Mouse (Mus musculus) monocyte, adult 5-6 weeks (primary cell): Measurements from ENCODE around the gene Tex2. TPM values are rescaled to one million over a fixed set of nuclear protein-coding genes. Genes with fewer than 3 reads are reported as not detected.
"Not testable (repeated sequence)": the region's sequence is repeated elsewhere in the genome, so short reads cannot be mapped to it uniquely, and the experiment has no call there.

ENCODE experiments used
- ATAC-seq: fragments of 153-309, 156-312 bp; replicated peaks from 2 replicates; pipeline ENCODE4 v1.8.0; 2017; ENCODE audit warnings: mild to moderate bottlenecking; ENCODE audit not compliant: low TSS enrichment, insufficient number of reproducible peaks, severe bottlenecking, poor library complexity, low FRiP score
- total RNA-seq: library from RNA; stranded (forward); fragments of 200-1000, 200-491, 200-594 nt; gene quantifications from 3 replicates; pipeline ENCODE4 v1.2.3, GENCODE M21; 2017

The Tex2 gene
- 15.4 to 24.3 TPM (median 17.8 TPM) in 3 replicates for total RNA-seq

- ATAC-seq = peak; percentile 85
Observed at GRCm38 (mm10) chr11:106612961-106613637, at the start of gene Tex2. Gene Tex2 (minus strand): TSS chr11:106613423.

DNA sequence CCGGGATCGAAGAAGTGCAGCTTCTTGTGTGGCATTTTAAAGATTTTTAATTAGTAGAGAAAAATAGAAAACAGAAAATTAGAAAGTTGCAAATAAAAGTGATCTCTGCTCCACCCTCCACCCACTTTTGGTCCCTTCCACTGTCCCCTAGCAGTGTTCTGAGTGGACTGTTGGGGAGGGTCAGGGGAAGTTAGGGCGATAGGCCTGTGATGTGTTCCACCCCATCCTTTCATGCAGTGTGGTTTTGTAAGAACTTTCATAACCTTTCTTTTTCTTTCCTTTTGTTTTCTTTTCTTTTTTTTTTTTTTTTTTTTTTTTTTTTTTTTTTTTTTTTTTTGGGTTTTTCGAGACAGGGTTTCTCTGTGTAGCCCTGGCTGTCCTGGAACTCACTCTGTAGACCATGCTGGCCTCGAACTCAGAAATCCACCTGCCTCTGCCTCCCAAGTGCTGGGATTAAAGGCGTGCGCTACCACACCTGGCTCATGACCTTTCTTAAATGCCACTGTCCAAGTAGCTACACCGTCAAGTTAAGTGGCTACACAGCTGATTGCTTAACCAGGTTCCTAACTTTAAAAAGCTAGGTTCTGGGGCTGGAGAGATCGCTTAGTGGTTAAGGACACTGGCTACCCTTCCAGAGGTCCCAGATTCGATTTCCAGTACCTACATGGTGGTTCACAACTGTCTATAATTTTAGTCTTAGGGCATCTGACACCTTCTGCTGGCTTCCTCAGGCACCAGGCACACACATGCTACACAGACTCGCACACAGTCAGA is 49.6 kb upstream of the Tex2 start:
- ATAC-seq = no peak

DNA sequence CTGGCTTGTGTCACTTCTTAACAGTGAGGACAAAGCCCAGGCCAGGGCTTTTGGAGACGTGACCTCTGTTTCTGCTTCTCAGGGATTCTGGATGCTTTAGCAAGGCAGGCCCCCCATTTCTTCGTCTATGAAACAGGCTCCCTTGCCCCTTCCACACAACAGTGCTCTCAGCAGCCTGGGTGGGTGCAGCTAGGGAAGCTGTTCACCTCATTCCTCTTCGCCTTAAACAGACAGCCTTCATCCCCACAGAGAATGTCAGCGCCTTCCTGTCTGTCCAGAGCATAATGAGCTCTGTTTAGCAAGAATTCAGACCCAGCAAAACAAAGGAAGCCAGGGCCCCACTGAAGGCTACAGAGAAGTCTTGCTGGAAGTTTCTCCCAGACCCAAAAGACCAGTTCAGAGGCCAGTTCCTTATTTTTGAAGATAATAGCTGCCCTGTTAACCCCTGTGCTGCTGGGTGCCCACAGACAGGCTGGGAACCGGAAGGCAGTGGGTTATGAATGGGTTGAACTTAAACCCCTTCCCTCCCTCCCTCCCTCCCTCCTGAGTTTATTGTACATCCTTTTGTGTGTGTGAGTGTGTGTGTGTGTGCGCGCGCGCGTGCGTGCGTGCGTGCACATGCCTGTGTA is 47.3 kb upstream of the Tex2 start:
- peak; percentile 66 for ATAC-seq

- ATAC-seq = no peak
Observed at GRCm38 (mm10) chr11:106659598-106660295, 46.5 kb upstream of the Tex2 start.

GRCm38 (mm10) chr11:106658051-106658880 is 45.0 kb upstream of the Tex2 start:
- no peak for ATAC-seq

GRCm38 (mm10) chr11:106656896-106657498 is 43.8 kb upstream of the Tex2 start:
- not testable (repeated sequence) for ATAC-seq

DNA sequence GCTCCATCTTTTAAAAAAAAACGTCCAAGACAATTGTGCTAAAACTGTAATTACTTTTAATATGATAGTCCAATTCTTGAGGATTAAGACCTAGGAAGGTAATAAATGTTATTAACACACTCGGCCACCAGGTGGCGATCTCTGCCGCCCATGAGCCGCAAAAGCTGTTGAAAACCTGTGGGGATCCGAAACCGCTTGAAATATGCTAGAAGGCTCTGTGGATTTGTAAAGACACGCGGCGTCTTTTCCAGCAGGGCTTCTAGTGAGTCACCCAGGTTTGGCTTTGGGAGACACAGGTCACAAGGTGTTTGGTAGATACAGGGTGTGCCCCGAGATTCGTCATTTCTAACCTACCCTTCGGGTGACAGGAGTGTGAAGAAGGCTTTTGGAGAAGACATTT is 35.1 kb upstream of the Tex2 start:
- peak; percentile 89 for ATAC-seq

DNA sequence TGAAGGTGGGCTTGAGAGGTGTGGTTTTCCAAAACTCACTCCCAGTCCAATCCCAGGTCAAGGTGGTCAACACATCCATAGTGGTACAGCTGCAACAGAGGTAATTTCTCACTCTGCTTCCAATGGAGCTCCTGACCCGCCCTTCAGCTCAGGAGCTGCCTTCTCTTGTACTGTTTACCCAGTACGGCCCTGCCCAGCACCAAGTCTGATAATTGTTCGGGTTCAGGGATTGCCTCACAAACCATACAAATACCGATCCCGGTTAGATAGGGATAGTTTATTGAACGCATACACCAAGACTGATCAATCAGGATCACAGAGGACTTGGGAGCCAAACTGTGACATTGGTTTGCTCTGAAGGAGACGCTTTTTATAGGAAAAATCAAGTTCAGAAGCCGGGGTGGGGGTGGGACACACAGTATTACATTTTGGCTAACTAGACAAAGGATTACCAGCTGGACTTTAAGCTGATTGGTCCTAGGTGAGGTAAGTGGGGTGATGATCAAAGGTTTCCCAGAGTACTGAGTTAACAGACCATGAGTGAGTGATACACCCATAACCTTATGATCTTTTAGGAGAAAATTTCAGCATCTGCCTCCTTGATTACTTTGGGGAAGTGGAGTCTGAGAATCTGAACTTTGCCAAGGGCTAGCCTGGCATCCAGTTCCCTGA is 29.9 kb upstream of the Tex2 start:
- no peak for ATAC-seq

GRCm38 (mm10) chr11:106641580-106641979 is 28.4 kb upstream of the Tex2 start:
- ATAC-seq = no peak

DNA sequence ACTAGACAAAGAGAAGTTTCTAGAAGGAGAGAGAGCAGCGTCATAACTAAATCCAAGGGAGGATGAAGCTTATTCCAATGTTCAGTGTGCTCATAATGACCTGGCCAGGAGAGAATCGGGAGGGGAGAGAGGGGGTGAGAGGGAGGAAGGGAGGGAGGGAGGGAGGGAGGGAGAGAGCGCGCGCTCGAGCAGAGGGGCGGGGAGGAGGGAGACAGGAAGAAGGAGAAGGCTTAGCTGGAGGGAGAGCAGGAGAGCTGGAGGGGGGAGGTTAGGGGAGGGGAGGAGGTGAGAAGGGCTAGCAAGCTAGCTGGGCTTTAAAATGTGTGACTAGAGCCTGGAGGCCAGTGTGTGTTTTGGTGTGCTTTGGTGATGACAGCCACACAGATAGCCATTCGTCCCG is 26.8 kb upstream of the Tex2 start:
- no peak for ATAC-seq

GRCm38 (mm10) chr11:106639356-106639692 is 26.1 kb upstream of the Tex2 start:
- no peak for ATAC-seq

GRCm38 (mm10) chr11:106638551-106639355 is 25.5 kb upstream of the Tex2 start:
- no peak for ATAC-seq

DNA sequence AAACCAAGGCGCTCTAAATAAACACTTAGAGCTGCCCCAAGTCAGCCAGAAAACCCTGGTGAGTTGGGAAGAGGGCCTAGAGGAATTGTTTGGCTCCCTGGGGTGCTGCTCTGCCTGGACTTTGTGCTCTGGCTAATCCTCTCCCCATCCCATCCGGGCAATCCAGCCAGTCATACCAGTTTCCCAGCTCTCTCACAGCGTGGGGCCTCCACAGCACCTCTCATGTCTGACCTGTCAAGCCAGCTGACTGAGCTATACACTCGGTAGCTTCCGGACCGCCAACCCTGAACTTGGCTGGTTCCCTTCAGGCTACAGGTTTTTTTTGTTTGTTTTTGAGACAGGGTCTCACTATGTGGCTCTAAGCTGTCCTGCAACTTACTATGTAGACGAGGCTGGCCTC is 24.5 kb upstream of the Tex2 start:
- ATAC-seq = no peak

GRCm38 (mm10) chr11:106635946-106636345 is 22.7 kb upstream of the Tex2 start:
- no peak for ATAC-seq

- not testable (repeated sequence) for ATAC-seq
Observed at GRCm38 (mm10) chr11:106634175-106634574, 21.0 kb upstream of the Tex2 start.

DNA sequence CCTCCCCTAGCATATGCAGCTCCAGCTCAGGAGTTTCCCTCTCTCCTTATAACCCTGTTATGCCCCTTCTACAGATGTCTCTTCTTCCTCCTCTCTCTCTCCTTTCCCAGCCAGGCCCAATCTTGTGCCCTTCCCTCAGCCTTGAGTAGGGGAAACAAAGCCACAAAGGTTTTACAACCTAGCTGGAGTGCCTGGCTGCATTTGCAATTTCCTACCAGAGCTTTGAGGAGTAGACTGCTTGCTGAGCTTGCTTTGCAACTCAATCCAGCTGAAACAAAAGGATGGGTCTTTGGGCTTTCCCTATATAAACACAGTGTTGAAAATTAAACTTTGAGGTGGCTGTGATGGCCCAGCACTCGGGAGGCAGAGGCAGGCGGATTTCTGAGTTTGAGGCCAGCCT is 20.2 kb upstream of the Tex2 start:
- ATAC-seq = no peak

DNA sequence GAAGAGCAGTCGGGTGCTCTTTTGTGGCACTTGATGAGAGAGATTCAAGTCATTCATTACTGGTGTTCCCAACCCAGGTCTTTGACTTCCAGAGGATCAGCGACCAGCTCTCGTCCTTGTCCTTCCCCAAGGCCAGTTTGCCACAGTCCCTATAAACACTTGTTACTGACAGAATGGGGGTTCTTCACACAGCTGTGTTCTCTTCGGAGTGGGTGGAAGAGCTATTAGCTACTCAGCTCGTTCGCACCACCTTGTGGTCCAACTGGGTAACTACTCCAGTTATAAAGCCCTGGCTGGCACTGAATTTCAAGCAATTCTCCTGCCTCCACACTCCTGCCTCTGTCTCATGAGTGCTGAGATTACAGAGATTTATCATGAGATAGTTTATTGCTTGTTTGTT is 14.5 kb upstream of the Tex2 start:
- peak; percentile 93 for ATAC-seq
